Mouse (Mus musculus) cerebellum, adult 11-12 months (tissue): Measurements from ENCODE around the gene Gm45717.
"Not testable (repeated sequence)": the region's sequence is repeated elsewhere in the genome, so short reads cannot be mapped to it uniquely, and the experiment has no call there.

ENCODE experiments used
- DNase-seq: peaks from one replicate; pipeline ENCODE4 v3.0.0; 2022

Gm45717 gene

GRCm38 (mm10) chr7:140955758-140956555 is at the start of gene Gm45717, which contains the start of gene Ifitm2:
TSS of gene Gm45717 (minus strand) at chr7:140955937.
TSS of gene Ifitm2 (minus strand) at chr7:140955987.
- no peak for DNase-seq

- DNase-seq: no peak
These were observed 47.7 kb upstream of the Gm45717 start for GRCm38 (mm10) chr7:141003248-141004010.

- DNase-seq: no peak
These were observed 45.4 kb upstream of the Gm45717 start for GRCm38 (mm10) chr7:141000881-141001708.

- no peak for DNase-seq
These were observed 43.3 kb upstream of the Gm45717 start for GRCm38 (mm10) chr7:140998853-140999700.

- DNase-seq: no peak
These were observed 42.1 kb upstream of the Gm45717 start for GRCm38 (mm10) chr7:140997817-140998216.

- DNase-seq: no peak
These were observed 35.5 kb upstream of the Gm45717 start for GRCm38 (mm10) chr7:140991117-140991689.

- DNase-seq: no peak
These were observed 34.9 kb upstream of the Gm45717 start for GRCm38 (mm10) chr7:140990622-140991021.

- DNase-seq: no peak
These were observed 34.4 kb upstream of the Gm45717 start for GRCm38 (mm10) chr7:140990185-140990584.

GRCm38 (mm10) chr7:140989022-140989421 is 33.3 kb upstream of the Gm45717 start:
- DNase-seq: no peak

GRCm38 (mm10) chr7:140987182-140988138 is 31.7 kb upstream of the Gm45717 start:
- DNase-seq: no peak

GRCm38 (mm10) chr7:140982971-140983370 is 27.2 kb upstream of the Gm45717 start:
- DNase-seq: no peak

- no peak for DNase-seq
These were observed 26.0 kb upstream of the Gm45717 start for GRCm38 (mm10) chr7:140981704-140982103.

- DNase-seq: not testable (repeated sequence)
These were observed 21.0 kb upstream of the Gm45717 start for GRCm38 (mm10) chr7:140976720-140977119.

GRCm38 (mm10) chr7:140975465-140975864 is 19.7 kb upstream of the Gm45717 start:
- DNase-seq: no peak

GRCm38 (mm10) chr7:140974940-140975339 is 19.2 kb upstream of the Gm45717 start:
- no peak for DNase-seq

GRCm38 (mm10) chr7:140973396-140974165 is 17.8 kb upstream of the Gm45717 start:
- no peak for DNase-seq

- DNase-seq: no peak
These were observed 15.9 kb upstream of the Gm45717 start for GRCm38 (mm10) chr7:140971479-140972171.

- DNase-seq: no peak
These were observed 15.2 kb upstream of the Gm45717 start for GRCm38 (mm10) chr7:140970931-140971330.

- DNase-seq: not testable (repeated sequence)
These were observed 13.0 kb upstream of the Gm45717 start for GRCm38 (mm10) chr7:140968710-140969109.
